Mouse (Mus musculus) bone marrow, adult 2 months (tissue): Measurements from ENCODE around the gene Fbxo9.

Experiments used
- CTCF ChIP-seq: fragments of 200-500 bp; IDR thresholded peaks from 2 replicates; pipeline ENCODE4 v1.5.1; 2011; ENCODE audit warnings: low read length, control low read depth; ENCODE audit not compliant: control insufficient read depth, insufficient read depth
- POLR2A ChIP-seq: fragments of 200-500 bp; IDR thresholded peaks from 2 replicates; pipeline ENCODE4 v1.6.1; 2011; ENCODE audit warnings: low read depth, mild to moderate bottlenecking, control low read depth, low read length, borderline replicate concordance; ENCODE audit not compliant: control insufficient read depth

GRCm38 (mm10) chr9:78121985-78122384 is 13.1 kb upstream of the Fbxo9 start:
- no peak for TF ChIP-seq POLR2A
- TF ChIP-seq CTCF = no peak
